Mouse (Mus musculus) retina, postnatal 1 day (tissue): ENCODE measurements at regions not wholly inside any gene's neighbourhood (a gene's known extent, or its start where the extent isn't known, plus 50 kb on each side); places are given as distances from the start of the nearest gene placed in this dataset.

Source experiments
- DNase-seq: peaks from one replicate; pipeline ENCODE4 v3.0.0-alpha.2; 2012

DNA sequence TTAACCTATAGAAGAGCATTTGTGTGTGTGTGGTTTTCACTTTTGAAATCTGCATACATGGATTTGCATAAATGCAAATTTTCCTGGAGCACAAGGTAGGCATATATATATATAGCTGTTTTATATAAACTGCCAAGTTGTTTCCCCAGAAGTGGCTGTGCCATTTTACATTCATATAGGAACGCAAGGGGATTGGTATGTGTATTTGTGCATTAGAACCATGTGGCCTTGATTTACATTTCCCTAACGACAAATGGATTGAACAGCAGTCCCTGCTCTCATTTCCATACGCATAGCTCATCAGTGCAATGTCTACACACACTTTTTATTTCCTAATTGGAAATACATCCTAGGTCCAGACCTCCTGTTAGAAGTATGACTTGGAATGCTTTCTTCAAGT lies 1069.9 kb downstream of the Synb start:
- DNase-seq: no peak

DNA sequence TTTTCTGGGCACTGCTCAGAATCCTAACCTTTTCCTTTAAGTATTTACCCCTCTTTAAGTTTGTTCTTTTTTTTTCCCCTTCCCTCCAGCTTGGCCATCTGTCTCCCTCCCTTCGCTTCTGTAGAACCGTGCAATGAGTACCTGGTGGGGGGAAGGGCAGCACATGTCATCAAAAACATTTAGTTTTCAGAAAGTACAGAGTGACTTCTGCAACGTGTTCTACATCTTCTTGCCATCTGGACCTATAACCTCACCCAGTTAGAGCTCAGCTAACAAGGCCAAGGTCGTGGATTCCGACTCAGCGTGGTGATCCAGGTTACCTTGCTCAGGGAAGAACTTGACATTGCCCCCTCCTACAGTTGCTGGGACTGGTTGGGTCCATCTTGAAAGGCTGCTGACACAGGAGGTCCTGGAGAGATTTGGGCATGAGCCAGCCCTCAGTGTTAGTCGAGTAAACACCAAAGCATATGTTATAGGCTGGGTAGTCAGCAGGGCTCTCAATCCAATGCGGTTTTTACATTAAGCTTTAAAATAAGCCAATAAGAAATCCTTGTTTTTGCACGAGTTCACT lies 1075.0 kb downstream of the Synb start:
- DNase-seq: no peak

DNA sequence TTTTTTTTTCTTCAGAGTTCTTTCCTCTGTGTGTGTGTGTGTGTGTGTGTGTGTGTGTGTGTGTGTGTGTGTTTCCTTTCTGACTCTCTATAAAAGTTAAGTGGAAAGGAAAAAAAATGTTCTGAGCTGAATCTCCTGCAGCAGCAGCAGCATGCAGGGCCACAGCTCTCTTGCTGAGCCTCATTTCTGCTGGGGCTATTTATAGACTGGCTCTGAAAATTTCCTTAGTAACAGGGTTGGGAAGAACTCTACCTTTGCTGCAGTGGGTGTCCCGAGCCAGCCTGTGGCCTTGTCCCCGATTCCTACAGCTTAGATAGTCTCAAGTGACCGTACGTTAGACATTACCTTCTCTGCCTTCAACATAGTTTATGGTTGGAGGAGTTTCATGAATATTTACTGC lies 1075.6 kb downstream of the Synb start:
- DNase-seq: no peak

DNA sequence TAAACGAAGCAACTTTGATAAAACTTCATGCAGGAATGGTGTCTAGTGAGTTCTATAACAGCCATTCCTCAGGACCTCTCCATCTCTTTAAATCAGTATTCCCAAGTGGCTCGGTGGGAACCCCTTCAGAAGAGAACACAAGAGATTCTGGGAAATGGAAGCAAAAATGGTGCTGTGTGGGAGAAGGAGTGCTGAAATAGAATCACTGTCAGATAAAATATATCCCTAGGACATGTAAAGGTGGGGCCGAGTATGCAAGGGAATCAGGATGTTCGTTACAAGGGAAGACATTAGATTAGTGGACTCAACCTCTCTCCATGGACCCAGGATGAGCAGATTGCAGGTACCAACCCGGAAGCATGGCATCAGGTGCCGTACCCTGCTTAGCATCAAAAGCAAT lies 1076.1 kb downstream of the Synb start:
- DNase-seq: no peak

DNA sequence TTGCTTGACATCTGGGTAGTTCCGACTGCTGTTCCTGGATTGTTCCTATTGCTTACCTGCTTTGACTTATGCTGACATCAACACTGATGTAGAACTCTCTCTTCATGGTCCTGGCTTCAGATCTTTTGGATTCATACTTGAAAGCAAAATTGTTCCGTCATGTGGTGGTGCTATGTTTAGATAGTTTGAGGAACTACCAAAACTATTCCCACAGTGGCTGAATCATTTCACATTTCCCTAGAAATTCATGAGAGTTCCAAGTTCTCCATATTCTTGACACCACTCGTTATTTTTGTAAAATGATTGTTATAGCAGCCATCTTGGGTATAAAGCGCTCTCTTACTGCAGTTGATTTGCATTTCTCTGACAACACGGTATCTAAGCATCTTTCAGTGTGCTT lies 1080.2 kb downstream of the Synb start:
- DNase-seq: no peak

DNA sequence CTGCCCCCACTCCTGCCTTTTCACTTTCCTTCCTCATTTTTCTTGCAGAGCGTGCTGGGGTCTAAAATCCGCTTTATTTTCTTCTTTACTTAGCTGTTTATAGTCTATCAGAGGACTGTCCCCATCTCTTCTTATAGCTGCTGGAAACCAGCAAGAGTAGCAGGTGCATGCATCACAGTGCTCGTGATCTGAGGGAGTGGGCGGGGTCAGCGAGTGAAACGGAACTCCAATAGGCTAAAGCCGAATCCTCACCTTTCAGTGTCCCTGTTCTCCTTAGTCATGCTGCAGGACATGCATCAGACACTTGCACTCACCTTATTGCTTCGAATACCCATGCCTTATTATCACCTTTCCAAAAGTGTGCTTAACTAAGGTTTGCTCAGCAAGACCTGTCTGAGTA lies 1095.3 kb downstream of the Synb start:
- DNase-seq: peak; percentile 22

DNA sequence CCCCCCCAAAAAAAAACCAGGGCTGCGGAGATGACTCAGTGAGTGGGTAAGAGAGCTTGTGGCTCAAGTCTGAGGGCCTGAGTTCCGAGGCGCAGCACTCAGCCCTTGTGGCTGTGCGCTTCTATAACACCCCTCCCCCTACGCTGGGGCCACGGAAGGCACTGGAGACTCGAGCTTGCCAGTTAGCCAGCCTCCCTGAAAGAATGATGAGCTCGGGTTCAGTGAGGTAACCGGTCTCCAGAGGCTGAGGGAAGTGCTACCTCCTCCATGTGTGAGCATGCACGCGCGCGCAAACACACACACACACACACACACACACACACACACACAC lies 1096.7 kb downstream of the Synb start:
- DNase-seq: peak; percentile 69

DNA sequence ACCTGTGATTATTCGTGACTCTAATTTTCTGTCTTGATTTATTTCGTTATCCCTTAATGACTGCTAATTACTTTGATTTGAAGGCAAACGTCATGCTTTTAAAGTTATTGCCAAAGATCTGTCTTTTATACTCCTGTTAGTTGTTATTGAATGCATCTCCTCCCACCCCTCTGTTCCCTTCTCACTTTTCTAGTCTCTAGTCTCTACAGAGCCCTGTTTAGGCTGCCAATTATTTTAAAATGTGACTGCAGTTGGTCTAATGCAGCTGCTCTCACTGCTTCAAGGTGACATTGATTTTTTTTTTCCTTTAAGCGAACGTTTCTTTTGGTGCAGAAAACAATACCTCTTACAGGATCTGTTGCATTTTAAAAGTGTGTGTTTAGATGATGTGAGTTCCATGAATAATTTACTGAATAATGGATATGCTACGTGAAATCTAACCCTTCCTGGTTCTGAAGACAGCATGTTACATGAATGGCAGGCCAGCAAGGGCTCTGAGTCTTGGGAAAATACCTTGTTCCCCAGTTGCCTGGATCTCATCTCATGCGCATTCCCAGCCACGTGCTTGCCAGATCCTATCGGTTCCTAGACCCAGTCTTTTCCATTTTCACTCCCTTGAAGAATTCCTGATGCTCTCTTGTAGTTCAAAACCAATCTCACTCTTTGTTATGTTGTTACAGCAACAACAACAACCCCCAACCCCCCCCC lies 1097.2 kb downstream of the Synb start:
- DNase-seq: no peak

DNA sequence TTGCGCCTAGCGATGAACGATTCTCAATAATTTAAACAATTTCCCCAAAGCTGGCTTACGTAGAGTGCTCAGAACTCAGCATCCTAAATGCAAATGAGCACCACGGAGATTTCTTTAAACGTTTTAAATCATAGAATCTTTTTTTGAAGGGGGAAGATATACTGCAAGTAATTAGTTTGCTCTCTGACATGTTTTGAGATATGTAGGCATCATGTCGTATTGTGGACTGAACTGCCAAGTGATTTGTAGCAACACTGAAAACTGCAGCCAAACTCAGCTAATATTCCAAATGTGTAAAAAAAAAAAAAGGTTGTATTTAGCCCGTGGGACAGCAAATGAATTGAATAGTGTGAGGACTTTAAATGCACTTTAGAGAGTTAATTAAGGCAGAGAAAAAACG lies 1097.9 kb downstream of the Synb start:
- no peak for DNase-seq

DNA sequence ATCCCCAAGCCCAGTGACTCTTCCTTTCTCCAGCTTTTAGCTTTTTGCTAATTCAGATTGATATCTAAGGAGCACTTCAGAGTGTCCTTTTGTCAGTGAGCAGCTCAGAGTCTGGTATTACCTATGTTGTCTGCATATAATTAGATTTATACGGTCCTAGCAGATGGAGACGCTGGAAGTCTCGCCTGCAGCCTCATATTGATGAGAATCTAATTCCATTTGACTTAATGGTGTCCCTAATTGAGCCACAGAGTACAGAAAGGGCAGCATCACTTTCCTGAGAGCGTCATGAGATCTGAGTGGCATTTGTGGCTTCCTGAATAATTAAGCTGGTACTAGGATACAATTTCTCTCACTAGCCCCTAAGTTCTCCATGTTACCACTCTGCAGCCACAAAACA lies 1104.2 kb downstream of the Synb start:
- DNase-seq: peak; percentile 26

DNA sequence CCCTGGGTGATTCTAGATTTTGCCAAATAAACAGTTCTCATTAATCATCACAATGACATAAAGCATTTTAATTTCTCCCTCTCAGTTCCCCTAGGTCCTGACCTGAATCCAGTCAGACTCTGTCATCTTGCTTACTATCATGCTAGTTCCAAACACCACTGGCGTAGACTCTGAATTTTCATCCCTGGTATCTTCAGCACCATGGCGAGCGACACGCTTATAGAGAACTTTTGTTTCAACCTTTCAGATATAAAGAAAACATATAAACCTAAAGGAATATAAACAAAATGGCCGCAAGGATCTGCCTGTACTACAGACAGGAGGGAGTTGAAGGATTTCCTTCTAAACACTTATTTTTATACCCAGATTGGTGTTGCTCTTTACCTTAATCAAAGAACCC lies 1105.8 kb downstream of the Synb start:
- DNase-seq: no peak

DNA sequence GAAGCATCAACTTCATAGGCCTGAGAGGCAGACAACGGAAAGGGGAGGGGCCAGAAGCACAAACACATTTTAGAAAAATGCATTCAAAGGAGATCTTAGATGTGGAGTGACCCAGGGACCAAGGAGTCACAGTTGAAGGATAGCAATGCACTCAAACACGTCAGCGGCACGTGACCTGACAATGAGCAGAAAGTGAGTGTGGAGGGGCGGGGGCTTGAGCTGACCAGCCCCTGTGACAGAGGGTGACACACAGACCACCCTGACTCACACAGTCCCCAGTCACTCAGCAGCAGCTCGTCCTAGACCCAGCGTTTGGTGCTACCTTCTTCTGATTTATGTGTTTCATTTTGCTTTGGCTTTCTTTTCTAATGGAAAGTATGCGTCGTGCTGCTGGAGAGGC lies 1111.5 kb downstream of the Synb start:
- DNase-seq: no peak

DNA sequence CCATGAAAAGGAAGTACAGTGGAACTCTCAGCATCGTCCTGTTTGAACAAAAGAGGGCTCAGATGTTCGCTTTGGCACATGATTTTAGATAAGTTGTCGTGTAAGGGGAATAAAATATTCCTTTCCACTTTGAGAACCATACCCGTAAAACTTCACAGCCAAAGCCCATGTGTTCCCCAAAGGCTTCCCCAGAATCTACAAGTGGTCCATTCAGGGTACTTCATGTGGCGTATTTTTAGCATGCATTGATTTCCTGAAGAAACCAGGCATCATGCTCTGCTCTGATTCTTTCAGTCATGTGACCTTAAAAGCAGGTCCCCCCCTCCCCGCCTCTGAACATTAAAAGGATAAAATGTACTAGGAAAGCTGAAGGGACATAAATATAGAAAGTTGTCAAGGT lies 1112.9 kb downstream of the Synb start:
- no peak for DNase-seq
